In the genomic region with DNA sequence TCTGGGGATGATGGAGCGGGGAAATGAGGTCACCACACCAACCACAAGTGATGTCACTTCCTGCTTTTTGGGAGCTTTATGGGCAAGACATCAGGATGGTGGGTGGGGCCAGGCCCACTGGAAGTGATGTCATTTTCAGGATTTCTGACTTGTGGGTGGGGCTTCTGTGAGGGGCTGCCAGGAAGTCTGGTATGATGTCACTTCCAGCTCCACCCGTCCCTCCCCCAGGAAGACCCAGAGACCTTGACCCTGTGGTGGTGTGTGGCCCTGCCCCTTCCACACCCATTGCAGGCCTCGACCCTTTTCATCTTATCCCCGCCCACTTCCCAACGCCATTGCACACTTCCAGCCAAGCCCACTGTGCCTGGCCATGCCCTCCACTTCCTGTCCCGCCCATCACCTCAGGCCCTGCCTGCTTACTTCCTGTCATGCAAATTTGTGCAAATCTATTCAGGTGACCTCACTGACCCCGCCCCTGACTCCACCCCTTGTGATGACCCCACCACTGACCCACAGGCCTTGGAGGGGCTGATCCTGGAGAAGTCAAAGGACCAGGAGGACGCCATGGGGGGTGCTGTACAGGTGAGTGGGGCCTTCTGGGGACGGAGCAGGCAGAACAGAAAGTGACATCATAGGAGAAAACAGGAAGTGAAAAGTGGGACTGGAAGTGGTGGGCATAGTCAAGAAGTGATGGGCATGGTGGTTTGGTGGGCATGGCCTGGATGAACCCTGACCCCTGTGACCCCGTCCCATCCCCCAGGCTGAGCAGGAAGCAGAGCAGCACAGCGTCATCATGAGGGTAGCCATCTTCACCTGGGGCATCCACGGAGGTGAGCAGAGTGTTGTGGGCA, we compare ENCODE assay signal across 9 mouse cellular contexts.
DNase-seq lines count a peak whose midpoint lies in the region; ATAC-seq and TF ChIP-seq lines count a peak whose summit lies in the region.
"Had no signal": no experiment of that assay in that cellular context is flagged by ENCODE, and none has a peak within 500 bp of the region (broad histone marks: within the 10 kb centered on the region; RNA-seq: fewer than 3 reads in every experiment).

No protein-coding gene starts in this region.

- H3K9ac ChIP-seq in heart, embryonic 15.5 days = no peak overlapping the region
- no peak overlapping the region for H3K9ac ChIP-seq in ES-E14 (ENCODE audit: insufficient read depth, low read depth, low read length, poor library complexity, severe bottlenecking)
- H3K9ac ChIP-seq in hindbrain, postnatal 0 days (replicated peaks; ENCODE audit: low read length) = no peak overlapping the region
- H3K9ac ChIP-seq in midbrain, embryonic 15.5 days = no peak overlapping the region
- H3K9ac ChIP-seq: neural tube, embryonic 12.5 days had no signal

- intact Hi-C loops in heart, postnatal 36 days (cut with DNase I) = loop anchor here (2.0 kb wide), 1 partner anchor 124 kb away; no protein-coding TSS in a partner anchor
- intact Hi-C loops in left cerebral cortex, postnatal 14 days (cut with DNase I) = loop anchor here (2.0 to 5.0 kb wide), 2 partner anchors 70 to 154 kb away; partner anchors contain the start of gene Rab10

- H3K4me3 ChIP-seq in heart, embryonic 15.5 days = peak overlapping the region; percentile 69; the same call in 1 of the 2 replicates
- no peak overlapping the region for H3K4me3 ChIP-seq in ES-E14 (ENCODE audit: insufficient read depth in 1 of 2, low read depth in 1 of 2, low read length in 2 of 2, poor library complexity in 1 of 2, severe bottlenecking in 1 of 2)
- H3K4me3 ChIP-seq in hindbrain, postnatal 0 days (ENCODE audit: low read length) = peak overlapping the region; percentile 58; the same call in 1 of the 2 replicates
- no peak overlapping the region for H3K4me3 ChIP-seq in midbrain, embryonic 15.5 days

- H3K36me3 ChIP-seq in heart, embryonic 15.5 days = peaks cover 41% of the 10 kb centered on the region
- H3K36me3 ChIP-seq in ES-E14 (ENCODE audit: control insufficient read depth, insufficient read depth, low read length, poor library complexity, severe bottlenecking) = peaks cover 45% of the 10 kb centered on the region
- H3K36me3 ChIP-seq in hindbrain, postnatal 0 days (ENCODE audit: insufficient read depth, low read length) = peaks cover 16% of the 10 kb centered on the region; the same call in 1 of the 2 replicates
- peaks cover 14% of the 10 kb centered on the region; the same call in 1 of the 2 replicates for H3K36me3 ChIP-seq in midbrain, embryonic 15.5 days (replicated peaks)

- H3K4me1 ChIP-seq in heart, embryonic 15.5 days (replicated peaks) = peaks cover 9% of the 10 kb centered on the region; the same call in 1 of the 2 replicates
- peaks cover 0 to 2% of the 10 kb centered on the region in 2 experiments; a peak in 1 of 4 replicates for H3K4me1 ChIP-seq in ES-E14 (ENCODE audit: control insufficient read depth in 2 of 2, insufficient read depth in 2 of 2, low read length in 2 of 2, poor library complexity in 1 of 2)
- H3K4me1 ChIP-seq in hindbrain, postnatal 0 days (ENCODE audit: insufficient read depth, low read length) = 0 out of 2 replicates have a peak, but pooled peaks cover 3% of the 10 kb centered on the region
- H3K4me1 ChIP-seq in midbrain, embryonic 15.5 days = peaks cover 6% of the 10 kb centered on the region; the same call in 1 of the 2 replicates
- H3K4me1 ChIP-seq: neural tube, embryonic 12.5 days had no signal

- no peak overlapping the region for H3K4me2 ChIP-seq in heart, embryonic 15.5 days
- no peak overlapping the region; the same call in 1 of the 2 replicates for H3K4me2 ChIP-seq in hindbrain, postnatal 0 days (ENCODE audit: low read depth, low read length)
- H3K4me2 ChIP-seq in midbrain, embryonic 15.5 days = no peak overlapping the region

- no peak for DNase-seq in heart, postnatal 36 days
- peak; percentile 78 for DNase-seq in 416B (ENCODE audit: low read depth)
- DNase-seq in ES-E14 (ENCODE audit: low read depth, low spot score) = no peak
- no peak for DNase-seq in hindbrain, postnatal 0 days (ENCODE audit: low spot score)
- peak; percentile 40 for DNase-seq in right cerebral cortex, postnatal 14 days
- DNase-seq in left cerebral cortex, postnatal 14 days (ENCODE audit: low spot score in 2 of 2) = no peak

- 94% methylated on average over 12 of the region's 12 CpGs for WGBS in heart, embryonic 15.5 days
- 97% methylated on average over 12 of the region's 12 CpGs for WGBS in hindbrain, postnatal 0 days
- 97% methylated on average over 12 of the region's 12 CpGs for WGBS in midbrain, embryonic 15.5 days

- H3K27me3 ChIP-seq in heart, embryonic 15.5 days = no peaks in the 10 kb centered on the region
- H3K27me3 ChIP-seq in hindbrain, postnatal 0 days (ENCODE audit: insufficient read depth, low read length) = no peaks in the 10 kb centered on the region
- no peaks in the 10 kb centered on the region for H3K27me3 ChIP-seq in midbrain, embryonic 15.5 days (replicated peaks)
- H3K27me3 ChIP-seq: neural tube, embryonic 12.5 days had no signal

- H3K27ac ChIP-seq in heart, embryonic 15.5 days = no peak overlapping the region
- peak overlapping the region; percentile 36; the same call in 1 of the 2 replicates for H3K27ac ChIP-seq in ES-E14 (ENCODE audit: insufficient read depth, low read depth, low read length, poor library complexity, severe bottlenecking)
- H3K27ac ChIP-seq in hindbrain, postnatal 0 days = no peak overlapping the region
- no peak overlapping the region for H3K27ac ChIP-seq in midbrain, embryonic 15.5 days
- H3K27ac ChIP-seq: neural tube, embryonic 12.5 days had no signal

- ATAC-seq in heart, embryonic 15.5 days (replicated peaks; ENCODE audit: insufficient number of reproducible peaks, insufficient read depth, low FRiP score, low read depth) = no peak
- ATAC-seq in hindbrain, postnatal 0 days = no peak
- ATAC-seq in midbrain, embryonic 15.5 days (replicated peaks) = no peak

- no peaks in the 10 kb centered on the region for H3K9me3 ChIP-seq in heart, embryonic 15.5 days (replicated peaks)
- no peaks in the 10 kb centered on the region for H3K9me3 ChIP-seq in ES-E14 (ENCODE audit: control insufficient read depth, insufficient read depth, low read depth, low read length)
- no peaks in the 10 kb centered on the region for H3K9me3 ChIP-seq in hindbrain, postnatal 0 days (ENCODE audit: low read length)
- H3K9me3 ChIP-seq in midbrain, embryonic 15.5 days = no peaks in the 10 kb centered on the region

- TF ChIP-seq CTCF in hindbrain, postnatal 0 days (IDR thresholded peaks at IDR 0.05; ENCODE audit: low read depth) = no peak

- in situ Hi-C loops in ES-E14 (cut with MboI; ENCODE audit: low sequenced_read_pairs in 2 of 2, unreplicated experiment in 2 of 2) = no loop called here

TF ChIP-seq in ES-E14, 5 proteins besides CTCF, POLR2A, EP300 and RAD21:
- TF ChIP-seq CHD2 (IDR thresholded peaks at IDR 0.05; ENCODE audit: low read depth, low read length) = no peak
- TF ChIP-seq ZC3H11A (IDR thresholded peaks at IDR 0.05; ENCODE audit: borderline replicate concordance, low read depth, low read length) = no peak
- no peak for TF ChIP-seq ZNF384 (IDR thresholded peaks at IDR 0.05; ENCODE audit: low read depth, low read length)
- TF ChIP-seq HCFC1 (IDR thresholded peaks at IDR 0.05; ENCODE audit: borderline replicate concordance, insufficient read depth, low read length) = no peak
- TF ChIP-seq MAFK (IDR thresholded peaks at IDR 0.05; ENCODE audit: insufficient read depth, low read depth, low read length) = no peak

Comparison
In these comparisons a context has a peak if more than half of its experiments do, and no peak if none do; other contexts are left out.
1. H3K4me3 ChIP-seq: peak in heart, embryonic 15.5 days (single experiment) and hindbrain, postnatal 0 days (single experiment); none in ES-E14 (0 of 2) and midbrain, embryonic 15.5 days (single experiment).
2. DNase-seq: peak in 416B (single experiment) and right cerebral cortex, postnatal 14 days (single experiment); none in heart, postnatal 36 days (0 of 2), ES-E14 (single experiment), hindbrain, postnatal 0 days (single experiment) and left cerebral cortex, postnatal 14 days (0 of 2).